ENCODE assay signal across 24 mouse cellular contexts in the genomic region with DNA sequence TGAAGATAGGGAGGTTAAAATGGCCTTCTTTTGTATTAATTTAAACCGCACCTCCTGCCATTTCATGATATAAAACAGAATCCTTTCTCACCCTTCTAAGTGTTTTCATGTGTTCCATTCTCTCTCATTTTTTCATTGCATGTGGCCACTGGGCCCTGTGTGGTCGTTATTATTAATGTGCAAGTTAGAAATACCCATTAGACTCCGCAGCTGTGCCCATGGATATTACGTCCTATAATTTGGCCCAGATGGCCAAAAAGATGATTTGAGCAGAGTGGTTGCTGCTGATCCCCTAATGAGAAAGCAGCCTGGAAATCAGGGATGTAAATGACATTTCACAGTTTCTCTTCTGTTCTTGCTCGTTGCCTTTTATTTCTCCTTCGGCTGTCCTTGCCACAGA. TPM values are rescaled to one million over a fixed set of nuclear protein-coding genes. Genes with fewer than 3 reads are reported as not detected.
DNase-seq lines count a peak whose midpoint lies in the region; ATAC-seq lines count a peak whose summit lies in the region.
"Had no signal": no experiment of that assay in that cellular context is flagged by ENCODE, and none has a peak within 500 bp of the region (broad histone marks: within the 10 kb centered on the region; RNA-seq: fewer than 3 reads in every experiment).

No protein-coding gene starts in this region.

- 75% methylated on average over 6 of the region's 6 CpGs for whole genome bisulfite sequencing in forebrain, embryonic 11.5 days
- 81% methylated on average over 6 of the region's 6 CpGs for WGBS in forebrain, embryonic 10.5 days
- WGBS in midbrain, embryonic 14.5 days: 54% methylated on average over 6 of the region's 6 CpGs
- WGBS in midbrain, embryonic 16.5 days: 40% methylated on average over 6 of the region's 6 CpGs
- 33% methylated on average over 6 of the region's 6 CpGs for WGBS in limb, embryonic 10.5 days
- WGBS in neural tube, embryonic 14.5 days: 33% methylated on average over 6 of the region's 6 CpGs

- 0 out of 2 replicates have a peak, but pooled peaks have one; percentile 44 for ATAC-seq in forebrain, embryonic 11.5 days (replicated peaks; ENCODE audit: low FRiP score)
- peak; percentile 59; the same call in 1 of the 2 replicates for ATAC-seq in midbrain, embryonic 14.5 days (ENCODE audit: low FRiP score, low TSS enrichment)
- ATAC-seq in midbrain, embryonic 16.5 days: no peak
- ATAC-seq in neural tube, embryonic 14.5 days (ENCODE audit: low read depth): peak; percentile 66
- ATAC-seq: lung, postnatal 0 days had no signal

- no peaks in the 10 kb centered on the region for H3K27me3 ChIP-seq in forebrain, embryonic 11.5 days (ENCODE audit: control insufficient read depth, insufficient read depth, low read length)
- no peaks in the 10 kb centered on the region for H3K27me3 ChIP-seq in forebrain, embryonic 10.5 days (ENCODE audit: poor library complexity, severe bottlenecking)
- no peaks in the 10 kb centered on the region for H3K27me3 ChIP-seq in midbrain, embryonic 14.5 days (ENCODE audit: control insufficient read depth, insufficient read depth, low read length)
- H3K27me3 ChIP-seq in midbrain, embryonic 16.5 days (ENCODE audit: control insufficient read depth, insufficient read depth, low read depth, low read length): no peaks in the 10 kb centered on the region
- no peaks in the 10 kb centered on the region for H3K27me3 ChIP-seq in limb, embryonic 10.5 days (ENCODE audit: low read depth, poor library complexity, severe bottlenecking)
- no peaks in the 10 kb centered on the region for H3K27me3 ChIP-seq in neural tube, embryonic 14.5 days (ENCODE audit: control insufficient read depth, insufficient read depth, low read length)
- H3K27me3 ChIP-seq: liver, embryonic 15.5 days had no signal

- no peaks in the 10 kb centered on the region for H3K36me3 ChIP-seq in forebrain, embryonic 11.5 days (ENCODE audit: control insufficient read depth, insufficient read depth, low read length)
- H3K36me3 ChIP-seq in forebrain, embryonic 10.5 days (replicated peaks): no peaks in the 10 kb centered on the region
- no peaks in the 10 kb centered on the region for H3K36me3 ChIP-seq in midbrain, embryonic 14.5 days (ENCODE audit: control insufficient read depth, insufficient read depth, low read length)
- H3K36me3 ChIP-seq in midbrain, embryonic 16.5 days (ENCODE audit: control insufficient read depth, insufficient read depth, low read length): no peaks in the 10 kb centered on the region
- no peaks in the 10 kb centered on the region for H3K36me3 ChIP-seq in limb, embryonic 10.5 days
- H3K36me3 ChIP-seq in neural tube, embryonic 14.5 days (ENCODE audit: control insufficient read depth, insufficient read depth, low read length): no peaks in the 10 kb centered on the region
- H3K36me3 ChIP-seq: heart, embryonic 10.5 days; liver, embryonic 15.5 days had no signal

- H3K9me3 ChIP-seq in forebrain, embryonic 11.5 days (ENCODE audit: control insufficient read depth, low read length): no peaks in the 10 kb centered on the region
- H3K9me3 ChIP-seq in forebrain, embryonic 10.5 days: no peaks in the 10 kb centered on the region
- H3K9me3 ChIP-seq in midbrain, embryonic 14.5 days (ENCODE audit: control insufficient read depth, low read length): no peaks in the 10 kb centered on the region
- no peaks in the 10 kb centered on the region for H3K9me3 ChIP-seq in midbrain, embryonic 16.5 days (replicated peaks; ENCODE audit: control insufficient read depth, low read length, poor library complexity, severe bottlenecking)
- H3K9me3 ChIP-seq in limb, embryonic 10.5 days (replicated peaks): no peaks in the 10 kb centered on the region
- no peaks in the 10 kb centered on the region for H3K9me3 ChIP-seq in neural tube, embryonic 14.5 days (ENCODE audit: control insufficient read depth, low read length)
- H3K9me3 ChIP-seq: heart, embryonic 10.5 days; liver, embryonic 15.5 days had no signal

- H3K4me3 ChIP-seq in forebrain, embryonic 11.5 days (ENCODE audit: low read depth, low read length): no peak overlapping the region
- H3K4me3 ChIP-seq in forebrain, embryonic 10.5 days: no peak overlapping the region
- no peak overlapping the region for H3K4me3 ChIP-seq in midbrain, embryonic 14.5 days (replicated peaks; ENCODE audit: low read depth, low read length)
- no peak overlapping the region for H3K4me3 ChIP-seq in midbrain, embryonic 16.5 days (ENCODE audit: low read depth, low read length)
- no peak overlapping the region for H3K4me3 ChIP-seq in limb, embryonic 10.5 days
- no peak overlapping the region for H3K4me3 ChIP-seq in neural tube, embryonic 14.5 days (ENCODE audit: low read depth, low read length)
- H3K4me3 ChIP-seq: erythroblast, embryonic 14.5 days; heart, embryonic 10.5 days; liver, embryonic 15.5 days; myocyte had no signal

- H3K4me2 ChIP-seq in forebrain, embryonic 11.5 days (ENCODE audit: low read depth, low read length, severe bottlenecking): no peak overlapping the region
- no peak overlapping the region for H3K4me2 ChIP-seq in midbrain, embryonic 14.5 days (ENCODE audit: low read length)
- no peak overlapping the region for H3K4me2 ChIP-seq in midbrain, embryonic 16.5 days (ENCODE audit: low read length)
- no peak overlapping the region for H3K4me2 ChIP-seq in neural tube, embryonic 14.5 days (ENCODE audit: low read depth, low read length)
- H3K4me2 ChIP-seq: liver, embryonic 15.5 days had no signal

- no peak for DNase-seq in forebrain, embryonic 11.5 days (ENCODE audit: low spot score)
- DNase-seq in forebrain, embryonic 10.5 days (ENCODE audit: extremely low spot score, low spot score): no peak
- DNase-seq in midbrain, embryonic 14.5 days: no peak
- DNase-seq in limb, embryonic 10.5 days (ENCODE audit: low spot score): peak; percentile 48
- DNase-seq in heart, adult 18-20 months: no peak
- DNase-seq in kidney, postnatal 4 days: no peak
- DNase-seq: adrenal gland, adult 2 months; cerebellum, adult 18-20 months; gastrocnemius, postnatal 36 days; heart, postnatal 10 days; kidney, adult 9 months; kidney, postnatal 36 days; left cerebral cortex, postnatal 4 days; right cerebral cortex, postnatal 14 days; thymus, postnatal 25 days had no signal

- no peaks in the 10 kb centered on the region; the same call in 1 of the 2 replicates for H3K4me1 ChIP-seq in forebrain, embryonic 11.5 days (replicated peaks; ENCODE audit: control insufficient read depth, insufficient read depth, low read length)
- peaks cover 7% of the 10 kb centered on the region for H3K4me1 ChIP-seq in forebrain, embryonic 10.5 days
- H3K4me1 ChIP-seq in midbrain, embryonic 14.5 days (ENCODE audit: control insufficient read depth, insufficient read depth, low read length): no peaks in the 10 kb centered on the region
- H3K4me1 ChIP-seq in midbrain, embryonic 16.5 days (ENCODE audit: control insufficient read depth, insufficient read depth, low read length): no peaks in the 10 kb centered on the region
- H3K4me1 ChIP-seq in limb, embryonic 10.5 days: peaks cover 37% of the 10 kb centered on the region
- H3K4me1 ChIP-seq in neural tube, embryonic 14.5 days (ENCODE audit: control insufficient read depth, insufficient read depth, low read length): no peaks in the 10 kb centered on the region
- H3K4me1 ChIP-seq: heart, embryonic 10.5 days; liver, embryonic 15.5 days had no signal

- H3K9ac ChIP-seq in forebrain, embryonic 11.5 days (ENCODE audit: low read length): no peak overlapping the region
- no peak overlapping the region for H3K9ac ChIP-seq in midbrain, embryonic 14.5 days (replicated peaks; ENCODE audit: low read length)
- no peak overlapping the region for H3K9ac ChIP-seq in midbrain, embryonic 16.5 days (ENCODE audit: low read depth, low read length)
- H3K9ac ChIP-seq in neural tube, embryonic 14.5 days (replicated peaks; ENCODE audit: low read depth, low read length): no peak overlapping the region
- H3K9ac ChIP-seq: liver, embryonic 15.5 days had no signal

- no peak overlapping the region for H3K27ac ChIP-seq in forebrain, embryonic 11.5 days (ENCODE audit: low read depth, low read length)
- no peak overlapping the region for H3K27ac ChIP-seq in forebrain, embryonic 10.5 days
- peak overlapping the region; percentile 8 for H3K27ac ChIP-seq in midbrain, embryonic 14.5 days (replicated peaks; ENCODE audit: low read depth, low read length)
- no peak overlapping the region for H3K27ac ChIP-seq in midbrain, embryonic 16.5 days (ENCODE audit: low read length)
- H3K27ac ChIP-seq in limb, embryonic 10.5 days: peak overlapping the region; percentile 70
- peak overlapping the region; percentile 36 for H3K27ac ChIP-seq in neural tube, embryonic 14.5 days (ENCODE audit: low read depth, low read length)
- H3K27ac ChIP-seq: heart, embryonic 10.5 days; liver, embryonic 15.5 days had no signal

RNA-seq across cellular contexts. Expression of a gene that starts 12.4 kb away (rescaled TPM):
- polyA plus RNA-seq in forebrain, embryonic 11.5 days (2014; fragmentation: Nextera tagmentation; extraction: Ambion mirVana): 5.7 and 7.5 TPM in 2 replicates
- polyA plus RNA-seq in forebrain, embryonic 10.5 days (2016; fragmentation: Nextera tagmentation; extraction: Ambion mirVana): 3.7 and 3.8 TPM in 2 replicates
- 22.3 and 22.6 TPM in 2 replicates for polyA plus RNA-seq in midbrain, embryonic 14.5 days (2014; fragmentation: Nextera tagmentation; extraction: Ambion mirVana)
- 29.4 and 36.4 TPM in 2 replicates for polyA plus RNA-seq in midbrain, embryonic 16.5 days (2015; fragmentation: Nextera tagmentation; extraction: Ambion mirVana)
- polyA plus RNA-seq in limb, embryonic 10.5 days (2016; fragmentation: Nextera tagmentation; extraction: Ambion mirVana): 4.0 and 4.9 TPM in 2 replicates
- polyA plus RNA-seq in neural tube, embryonic 14.5 days (2014; fragmentation: Nextera tagmentation; extraction: Ambion mirVana): 33.9 and 37.4 TPM in 2 replicates
- 1 to 10 TPM; 2.0 to 2.2 TPM for total RNA-seq in heart, adult 18-20 months (2021)
- total RNA-seq: common myeloid progenitor, adult 5-6 weeks; megakaryocyte, adult 5-6 weeks had no signal

RNA-seq across cellular contexts. Expression of a gene that starts 59.3 kb away (rescaled TPM):
- polyA plus RNA-seq in forebrain, embryonic 11.5 days (2014; fragmentation: Nextera tagmentation; extraction: Ambion mirVana): 66.5 and 67.8 TPM in 2 replicates
- 64.7 and 65.2 TPM in 2 replicates for polyA plus RNA-seq in forebrain, embryonic 10.5 days (2016; fragmentation: Nextera tagmentation; extraction: Ambion mirVana)
- polyA plus RNA-seq in midbrain, embryonic 14.5 days (2014; fragmentation: Nextera tagmentation; extraction: Ambion mirVana): 68.6 and 68.8 TPM in 2 replicates
- 65.4 and 65.6 TPM in 2 replicates for polyA plus RNA-seq in midbrain, embryonic 16.5 days (2015; fragmentation: Nextera tagmentation; extraction: Ambion mirVana)
- polyA plus RNA-seq in limb, embryonic 10.5 days (2016; fragmentation: Nextera tagmentation; extraction: Ambion mirVana): 53.3 and 64.7 TPM in 2 replicates
- polyA plus RNA-seq in neural tube, embryonic 14.5 days (2014; fragmentation: Nextera tagmentation; extraction: Ambion mirVana): 70.4 and 71.7 TPM in 2 replicates
- 10 to 100 TPM; 65.4 to 71.1 TPM for total RNA-seq in heart, adult 18-20 months (2021)

Comparison
In these comparisons a context has a peak if more than half of its experiments do, and no peak if none do; other contexts are left out.
1. H3K27ac ChIP-seq: peak in midbrain, embryonic 14.5 days (single experiment), limb, embryonic 10.5 days (single experiment) and neural tube, embryonic 14.5 days (single experiment); none in forebrain, embryonic 11.5 days (single experiment), forebrain, embryonic 10.5 days (single experiment) and midbrain, embryonic 16.5 days (single experiment).